Mouse (Mus musculus) limb, embryonic 11.5 days (tissue): ENCODE measurements around the gene Tmem229b. TPM values are rescaled to one million over a fixed set of nuclear protein-coding genes. Genes with fewer than 3 reads are reported as not detected.
"Not testable (repeated sequence)": the region's sequence is repeated elsewhere in the genome, so short reads cannot be mapped to it uniquely, and the experiment has no call there.

Experiments used
- ATAC-seq: fragments of 200-750 bp; cut with Nextera tagmentation; 2 replicates; pipeline ENCODE4 v1.8.0; 2017; ENCODE audit warnings: low read depth; ENCODE audit not compliant: insufficient number of reproducible peaks, low FRiP score, low TSS enrichment
- DNase-seq: peaks from one replicate; pipeline ENCODE4 v3.0.0-alpha.2; 2015; ENCODE audit warnings: low spot score
- H3K27ac ChIP-seq: fragments of 300-500 bp; sonication (generic); replicated peaks from 2 replicates; pipeline ENCODE4 v1.5.1; 2014; ENCODE audit warnings: low read depth, mild to moderate bottlenecking, low read length
- H3K27me3 ChIP-seq: fragments of 300-500 bp; sonication (generic); 2 replicates; pipeline ENCODE4 v1.6.1; 2014; ENCODE audit warnings: mild to moderate bottlenecking, low read length, mixed read lengths; ENCODE audit not compliant: control insufficient read depth, insufficient read depth
- H3K36me3 ChIP-seq: fragments of 300-500 bp; sonication (generic); 2 replicates; pipeline ENCODE4 v1.6.1; 2014; ENCODE audit warnings: mild to moderate bottlenecking, low read length, moderate library complexity, mixed read lengths; ENCODE audit not compliant: control insufficient read depth, insufficient read depth
- H3K4me1 ChIP-seq: fragments of 300-500 bp; sonication (generic); 2 replicates; pipeline ENCODE4 v1.6.1; 2014; ENCODE audit warnings: low read length, mixed read lengths; ENCODE audit not compliant: control insufficient read depth, insufficient read depth
- H3K4me2 ChIP-seq: fragments of 300-500 bp; sonication (generic); 2 replicates; pipeline ENCODE4 v1.6.1; 2014; ENCODE audit warnings: low read depth, mild to moderate bottlenecking, moderate library complexity; ENCODE audit not compliant: severe bottlenecking
- H3K4me3 ChIP-seq: fragments of 300-500 bp; sonication (generic); 2 replicates; pipeline ENCODE4 v1.5.1; 2014; ENCODE audit warnings: low read depth, low read length
- H3K9ac ChIP-seq: fragments of 300-500 bp; sonication (generic); 2 replicates; pipeline ENCODE4 v1.6.1; 2014; ENCODE audit warnings: mild to moderate bottlenecking, low read length
- H3K9me3 ChIP-seq: fragments of 300-500 bp; sonication (generic); 2 replicates; pipeline ENCODE4 v1.6.1; 2016; ENCODE audit warnings: low read length; ENCODE audit not compliant: control insufficient read depth
- WGBS: fragments of 180-500 bp; shearing (Covaris S2); extraction: QIAGEN DNeasy Blood & Tissue Kit; methylation state at CpG from one replicate; pipeline ENCODE4 v1.1.7; 2014; 5-methylcytosine and 5-hydroxymethylcytosine counted together
- polyA plus RNA-seq: library from polyadenylated mRNA; unstranded; fragments of >200 nt; fragmentation: Nextera tagmentation; extraction: Ambion mirVana; gene quantifications from 2 replicates; pipeline ENCODE4 v1.2.1, GENCODE M21; 2014

Gene Tmem229b
- polyA plus RNA-seq, 1 experiment from 2014 or later = 1.8 TPM

DNA sequence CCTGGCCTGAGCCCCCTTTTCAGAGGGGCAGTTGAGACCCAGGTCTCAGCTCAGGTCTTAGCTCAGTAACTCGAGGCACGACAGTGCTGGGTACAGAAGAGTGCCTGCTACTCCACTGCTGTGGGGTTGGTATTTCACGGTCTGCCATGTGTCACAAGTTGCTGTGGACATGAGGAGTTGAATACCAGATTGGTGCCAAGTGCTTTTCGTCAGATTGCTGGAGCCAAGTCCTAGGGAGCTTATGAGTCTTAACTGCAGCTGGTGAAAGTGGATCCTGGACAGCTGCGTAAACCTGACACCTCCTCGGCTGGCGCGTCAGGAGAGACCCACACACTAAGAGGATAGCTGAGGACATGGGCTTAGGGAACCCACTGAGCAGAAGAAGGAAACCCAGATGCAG, 37.2 kb upstream of the Tmem229b start:
- 71% methylated on average over 8 of the region's 8 CpGs for WGBS
- Histone ChIP-seq H3K27me3 (no peaks in the 10 kb centered on the region), H3K9ac (no peak overlapping the region), H3K4me3 (no peak overlapping the region), H3K9me3 (no peaks in the 10 kb centered on the region), H3K27ac (no peak overlapping the region), H3K4me2 (no peak overlapping the region), H3K36me3 (peaks cover 3% of the 10 kb centered on the region; the same call in 1 of the 2 replicates), H3K4me1 (no peaks in the 10 kb centered on the region)
- ATAC-seq = peak; percentile 62; the same call in 1 of the 2 replicates
- peak; percentile 28 for DNase-seq

DNA sequence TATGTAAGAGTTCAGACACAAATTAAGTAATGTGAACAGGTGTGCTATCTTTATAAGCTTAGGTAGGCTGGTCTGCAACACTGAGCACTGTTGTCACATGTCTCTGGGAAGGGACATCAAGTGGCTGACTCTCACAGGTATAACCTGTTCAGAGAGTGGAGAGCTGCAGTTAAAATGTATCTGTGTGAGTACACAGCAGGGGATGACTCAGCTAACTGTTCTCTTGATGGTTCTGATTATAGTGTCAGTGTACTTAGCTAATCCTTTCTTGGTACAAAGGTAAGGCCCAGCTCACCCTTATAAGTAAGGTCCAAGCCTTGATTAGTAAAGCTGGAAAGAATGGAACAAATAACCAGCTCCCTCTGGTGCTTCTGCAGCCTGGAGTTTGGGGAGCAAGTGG, 34.0 kb upstream of the Tmem229b start:
- Histone ChIP-seq H3K36me3 (no peaks in the 10 kb centered on the region), H3K9ac (no peak overlapping the region), H3K9me3 (no peaks in the 10 kb centered on the region), H3K27me3 (no peaks in the 10 kb centered on the region), H3K27ac (no peak overlapping the region), H3K4me3 (no peak overlapping the region), H3K4me1 (no peaks in the 10 kb centered on the region), H3K4me2 (no peak overlapping the region)
- DNase-seq = no peak
- ATAC-seq = no peak

- DNase-seq = no peak
- no peaks in the 10 kb centered on the region for H3K4me1 ChIP-seq
- ATAC-seq = no peak
- H3K9me3 ChIP-seq = no peaks in the 10 kb centered on the region
- H3K27me3 ChIP-seq = no peaks in the 10 kb centered on the region
- no peak overlapping the region for H3K4me3 ChIP-seq
- no peak overlapping the region for H3K4me2 ChIP-seq
- H3K27ac ChIP-seq = no peak overlapping the region
- no peaks in the 10 kb centered on the region for H3K36me3 ChIP-seq
- 87% methylated on average over 11 of the region's 11 CpGs for WGBS
- H3K9ac ChIP-seq = no peak overlapping the region
These were observed 32.9 kb upstream of the Tmem229b start for GRCm38 (mm10) chr12:79040201-79040827.

DNA sequence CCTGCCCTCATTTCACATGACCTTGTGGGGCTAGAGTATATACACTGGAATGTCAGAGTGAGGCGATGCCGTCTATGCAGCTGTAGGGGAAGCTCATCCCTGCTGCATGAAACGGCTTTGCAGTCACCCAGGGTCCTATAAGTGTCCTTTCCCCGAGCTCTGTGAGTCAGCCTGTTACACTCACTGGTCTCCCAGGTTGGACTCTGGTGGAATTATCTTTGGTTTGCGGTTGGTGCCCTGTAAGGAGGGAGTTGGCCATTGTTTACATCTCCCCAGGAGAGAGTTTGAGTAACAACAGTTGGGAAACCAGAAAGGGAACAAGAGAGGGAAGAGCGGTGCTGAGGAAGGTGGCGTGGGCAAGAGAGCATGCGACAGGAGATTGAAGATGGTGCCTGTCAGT, 32.3 kb upstream of the Tmem229b start:
- DNase-seq (no peak), ATAC-seq (no peak)
- no peaks in the 10 kb centered on the region for H3K4me1 ChIP-seq
- H3K27me3 ChIP-seq = no peaks in the 10 kb centered on the region
- H3K9me3 ChIP-seq = no peaks in the 10 kb centered on the region
- H3K27ac ChIP-seq = no peak overlapping the region
- whole genome bisulfite sequencing = 76% methylated on average over 8 of the region's 8 CpGs
- H3K9ac ChIP-seq = no peak overlapping the region
- H3K4me2 ChIP-seq = no peak overlapping the region
- no peaks in the 10 kb centered on the region for H3K36me3 ChIP-seq
- H3K4me3 ChIP-seq = no peak overlapping the region

DNA sequence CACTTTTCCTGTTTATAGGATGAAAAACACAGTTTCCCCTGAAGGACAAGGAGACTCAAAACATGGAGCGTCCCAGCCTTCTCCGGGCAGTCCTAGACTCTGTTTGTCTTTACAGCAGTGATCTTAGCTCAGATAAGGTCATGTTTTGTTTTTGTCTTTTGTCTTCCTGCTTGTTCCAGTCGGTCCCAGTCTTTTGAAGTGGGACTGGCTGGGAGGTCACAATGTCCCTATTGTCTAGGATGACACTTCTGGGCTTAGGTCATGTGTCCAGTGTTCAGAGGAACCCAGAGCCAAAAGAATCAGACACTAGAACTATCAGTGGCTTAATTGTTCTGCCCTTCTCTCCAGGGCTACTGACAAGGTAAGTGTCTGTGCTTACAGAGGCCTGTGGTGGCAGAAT, 27.9 kb upstream of the Tmem229b start:
- H3K4me3 ChIP-seq = no peak overlapping the region
- no peaks in the 10 kb centered on the region for H3K27me3 ChIP-seq
- H3K4me2 ChIP-seq = no peak overlapping the region
- no peak overlapping the region for H3K27ac ChIP-seq
- H3K9ac ChIP-seq = no peak overlapping the region
- no peaks in the 10 kb centered on the region for H3K9me3 ChIP-seq
- ATAC-seq = no peak
- 54% methylated on average over 3 of the region's 3 CpGs for WGBS
- no peaks in the 10 kb centered on the region for H3K36me3 ChIP-seq
- DNase-seq = no peak
- H3K4me1 ChIP-seq = no peaks in the 10 kb centered on the region

- Histone ChIP-seq H3K27me3 (no peaks in the 10 kb centered on the region), H3K9me3 (no peaks in the 10 kb centered on the region), H3K4me2 (no peak overlapping the region), H3K27ac (no peak overlapping the region), H3K4me1 (no peaks in the 10 kb centered on the region), H3K9ac (no peak overlapping the region), H3K4me3 (no peak overlapping the region), H3K36me3 (no peaks in the 10 kb centered on the region)
- DNase-seq (no peak), ATAC-seq (no peak)
- WGBS = 96% methylated on average over 2 of the region's 2 CpGs
These were observed 26.9 kb upstream of the Tmem229b start for GRCm38 (mm10) chr12:79034331-79034730.

- H3K4me1 ChIP-seq = no peaks in the 10 kb centered on the region
- H3K4me2 ChIP-seq = peak within 1 kb of the TSS; percentile 87
- H3K27ac ChIP-seq = no peak within 1 kb of the TSS
- ATAC-seq = peak; percentile 90
- 2% methylated on average over 55 of the region's 80 CpGs for WGBS
- no peaks in the 10 kb centered on the region for H3K9me3 ChIP-seq
- H3K27me3 ChIP-seq = no peaks in the 10 kb centered on the region
- H3K9ac ChIP-seq = peak within 1 kb of the TSS; percentile 75
- peak; percentile 79 for DNase-seq
- peak within 1 kb of the TSS; percentile 73 for H3K4me3 ChIP-seq
- H3K36me3 ChIP-seq = no peaks in the 10 kb centered on the region
These were observed 21.8 kb upstream of the Tmem229b start, which contains the start of gene Plekhh1 for GRCm38 (mm10) chr12:79028911-79029861. Gene Plekhh1, plus strand, starts transcription at chr12:79029163.

DNA sequence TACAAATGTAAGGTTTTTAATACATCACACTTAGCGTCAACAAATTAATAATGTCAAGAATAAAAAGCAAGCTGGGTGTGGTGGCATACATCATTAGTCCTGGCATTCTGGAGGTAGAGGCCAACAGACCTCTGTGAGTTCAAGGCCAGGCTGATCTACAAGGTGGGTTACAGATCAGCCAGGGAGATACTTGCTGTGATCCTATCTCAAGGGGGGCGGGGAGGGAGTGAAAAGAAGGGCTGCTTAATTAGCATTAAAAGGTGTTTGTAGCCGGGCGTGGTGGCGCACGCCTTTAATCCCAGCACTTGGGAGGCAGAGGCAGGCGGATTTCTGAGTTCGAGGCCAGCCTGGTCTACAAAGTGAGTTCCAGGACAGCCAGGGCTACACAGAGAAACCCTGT, 20.1 kb upstream of the Tmem229b start:
- not testable (repeated sequence) for H3K4me1 ChIP-seq, H3K36me3 ChIP-seq, H3K9me3 ChIP-seq, H3K27ac ChIP-seq, ATAC-seq, H3K4me2 ChIP-seq, H3K27me3 ChIP-seq, H3K9ac ChIP-seq, H3K4me3 ChIP-seq, DNase-seq
- WGBS = 94% methylated on average over 7 of the region's 8 CpGs
